Mouse (Mus musculus): ENCODE results near the gene Tesc. TPM values are rescaled to one million over a fixed set of nuclear protein-coding genes. Genes with fewer than 3 reads are reported as not detected.

Tesc gene
- 10 to 100 TPM; 46.0 to 88.9 TPM for polyA plus RNA-seq (2017; shearing (Covaris generic))

GRCm38 (mm10) chr5:118027698-118028190 lies at the start of gene Tesc:
Gene Tesc (plus strand): TSS chr5:118027743.

Other genes with a start within 250 kb of the Tesc start
- gene Nos1, start 246.7 kb upstream of the Tesc start, polyA plus RNA-seq (2017; shearing (Covaris generic)): under 1 TPM; 0.12 to 0.75 TPM
- 10 to 100 TPM; 29.4 to 34.7 TPM for gene Fbxo21, start 51.0 kb upstream of the Tesc start, polyA plus RNA-seq (2017; shearing (Covaris generic))
- gene Fbxw8, start 127.7 kb downstream of the Tesc start, polyA plus RNA-seq (2017; shearing (Covaris generic)): 10 to 100 TPM; 12.7 to 28.9 TPM
- gene Hrk, start 136.9 kb downstream of the Tesc start, polyA plus RNA-seq (2017; shearing (Covaris generic)): under 1 TPM in 1 of 2 experiments, not detected in 1; 0.91 TPM
- 1 to 10 TPM in 1 of 2 experiments, under 1 TPM in 1; 0.07 to 2.8 TPM for gene Rnft2, start 217.4 kb downstream of the Tesc start, polyA plus RNA-seq (2017; shearing (Covaris generic))
- gene 2410131K14Rik, start 217.5 kb downstream of the Tesc start, polyA plus RNA-seq (2017; shearing (Covaris generic)): 1 to 10 TPM; 5.7 to 7.3 TPM

Measured in inflammation-experienced regulatory T-cells (primary cell).